Mouse (Mus musculus): ENCODE results near the gene Arl16. TPM values are rescaled to one million over a fixed set of nuclear protein-coding genes. Genes with fewer than 3 reads are reported as not detected.
A peak's percentile ranks its signal among the peaks of the same experiment; 100 is the strongest.

The Arl16 gene
- total RNA-seq, 1 experiment from 2014 or later = 19.6 TPM

DNA sequence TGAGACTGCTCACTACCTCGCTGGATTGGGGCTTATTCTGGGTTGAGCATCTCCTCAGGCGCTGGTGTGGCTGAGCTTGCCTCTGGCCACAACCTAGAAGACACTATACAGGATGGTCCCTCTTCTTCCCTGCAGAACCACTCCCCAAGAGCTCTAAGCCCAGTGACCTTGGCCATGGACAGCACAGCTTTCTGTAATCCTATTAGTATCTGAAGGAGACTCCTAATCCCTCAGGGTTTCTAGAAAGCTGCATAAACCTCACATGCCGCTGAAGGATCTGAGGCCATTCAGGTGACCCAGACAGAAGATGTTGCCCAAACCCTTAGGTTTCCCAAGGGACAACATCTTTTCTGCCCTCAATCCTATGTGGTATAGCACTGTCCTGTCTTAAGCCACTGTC is 15.2 kb downstream of the Arl16 start:
- no peak for DNase-seq

DNA sequence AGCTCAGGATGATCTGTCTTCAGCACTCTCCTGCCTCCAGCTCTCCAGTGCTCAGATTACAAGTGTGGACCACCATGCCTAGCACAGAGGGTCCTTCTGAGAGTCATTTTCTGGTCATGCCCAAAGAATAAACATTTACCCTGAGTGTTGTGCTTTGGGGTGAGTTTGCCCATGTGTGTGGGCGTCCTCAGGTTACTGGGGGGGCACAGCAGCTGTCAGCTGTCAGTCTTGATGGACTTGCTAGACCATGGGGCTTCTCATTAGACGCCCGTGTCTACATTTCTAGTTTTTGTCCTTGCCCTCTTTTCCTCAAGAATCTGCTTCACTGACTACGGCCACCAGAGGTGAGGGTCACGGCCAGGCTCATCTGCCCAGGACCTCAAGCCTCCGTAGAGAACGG is 20.2 kb downstream of the Arl16 start:
- no peak for DNase-seq

DNA sequence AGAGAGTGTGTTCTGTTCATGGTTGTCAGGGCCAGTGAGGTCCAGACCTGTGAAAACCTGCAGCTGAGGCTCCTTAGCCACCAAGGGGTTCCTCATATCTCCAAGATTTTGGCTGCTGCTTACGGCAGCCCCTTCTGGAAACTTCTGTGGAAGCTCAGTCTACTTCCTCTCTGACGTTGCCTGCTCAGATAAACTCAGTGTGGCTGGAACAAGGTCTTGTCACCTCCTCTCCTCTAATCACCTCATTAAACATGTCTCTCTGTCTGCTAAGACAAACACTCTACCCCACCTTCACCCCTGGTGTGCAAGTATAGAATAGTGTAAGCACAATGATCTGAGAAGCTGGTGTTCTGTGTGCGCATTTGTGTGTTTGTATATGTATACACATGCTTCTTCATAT is 21.9 kb downstream of the Arl16 start:
- no peak for DNase-seq

DNA sequence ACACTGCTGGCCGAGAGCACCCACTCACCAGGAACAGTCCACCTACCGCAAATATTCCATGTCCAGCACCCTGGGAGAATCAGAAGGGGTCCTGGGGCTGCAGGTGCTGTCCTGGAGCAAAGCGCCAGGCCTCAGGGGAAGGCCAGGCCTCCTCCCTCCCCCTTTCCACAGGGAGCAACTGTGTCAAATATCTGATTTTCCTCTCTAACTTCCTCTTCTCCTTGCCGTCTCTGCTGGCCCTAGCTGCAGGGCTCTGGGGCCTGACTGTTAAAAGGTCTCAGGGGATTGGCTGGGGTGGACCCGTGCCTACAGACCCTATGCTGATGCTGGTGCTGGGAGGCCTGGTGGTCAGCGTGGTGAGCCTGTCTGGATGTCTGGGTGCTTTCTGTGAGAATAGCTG is 23.3 kb downstream of the Arl16 start:
- DNase-seq = no peak

DNA sequence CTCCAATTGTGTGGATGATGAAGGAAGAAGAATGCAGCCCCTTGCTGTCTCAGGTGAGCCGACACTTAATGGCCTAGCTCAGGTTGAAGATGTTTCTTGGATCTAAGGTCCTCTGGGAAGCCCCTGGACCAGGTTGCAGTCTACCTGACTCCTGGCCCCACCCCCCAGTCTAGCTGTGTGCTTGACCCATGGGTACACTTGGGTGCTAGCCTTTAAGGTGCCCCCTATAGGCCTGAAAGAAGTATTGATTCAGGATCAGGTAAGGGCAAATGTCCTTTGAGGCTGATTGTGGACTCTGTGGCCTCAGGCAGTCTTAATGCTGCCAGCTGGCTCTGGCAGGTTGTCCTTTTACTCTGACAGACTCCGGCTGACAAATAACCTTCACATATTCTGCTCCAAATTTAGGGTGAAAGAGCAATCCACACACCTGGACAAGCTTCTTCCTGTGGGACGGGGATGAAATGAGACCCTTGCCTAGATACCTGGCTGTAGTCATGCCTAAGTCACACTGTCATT is 24.6 kb downstream of the Arl16 start:
- no peak for DNase-seq

DNA sequence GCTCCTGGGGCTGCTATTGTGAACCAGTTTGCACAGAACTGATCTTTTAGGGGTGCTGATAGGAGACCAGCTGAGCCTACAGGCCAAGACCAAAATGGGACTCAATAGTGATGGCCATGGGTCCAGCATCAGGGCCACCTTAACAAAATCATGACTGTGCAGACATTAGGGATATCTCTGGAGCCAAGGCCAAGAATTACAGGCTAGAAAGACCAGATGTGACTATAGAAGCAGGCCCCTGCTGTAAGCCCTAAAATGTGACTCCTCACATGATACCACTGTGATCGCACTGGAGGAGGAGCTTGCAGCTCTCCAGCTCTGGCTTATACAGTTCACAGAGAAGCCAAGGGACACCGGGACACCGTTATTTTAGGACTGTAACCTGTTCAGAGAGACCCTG is 25.1 kb downstream of the Arl16 start, which contains the start of gene Tspan10:
Tspan10 (plus strand) TSS at position 301 of the 400 bp plus-strand sequence.
- no peak for DNase-seq

DNA sequence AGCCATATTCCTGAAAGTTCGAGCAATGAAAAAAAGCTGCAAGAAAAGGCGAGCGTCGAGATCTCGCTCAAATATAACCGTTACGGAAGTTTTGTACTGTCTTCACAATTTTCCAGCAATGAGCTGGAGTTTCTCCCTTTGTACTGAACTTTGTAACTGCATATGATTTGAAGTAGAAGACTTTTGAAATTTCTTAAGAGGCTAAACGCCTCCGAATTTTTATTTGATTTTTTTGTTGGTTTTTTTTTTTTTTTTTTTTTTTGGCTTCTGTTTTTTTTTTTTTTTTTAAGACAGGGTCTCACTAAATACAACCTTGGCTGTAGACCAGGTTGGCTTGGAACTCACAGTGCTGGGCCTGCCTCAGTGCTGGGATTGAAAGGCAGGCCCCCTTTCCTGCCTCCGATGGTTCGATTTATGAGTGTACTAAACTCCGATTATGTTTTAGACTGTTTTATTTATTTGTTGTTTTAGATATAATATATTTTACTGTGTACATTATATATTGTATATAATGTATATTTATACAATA is 29.5 kb downstream of the Arl16 start:
- no peak for DNase-seq

DNA sequence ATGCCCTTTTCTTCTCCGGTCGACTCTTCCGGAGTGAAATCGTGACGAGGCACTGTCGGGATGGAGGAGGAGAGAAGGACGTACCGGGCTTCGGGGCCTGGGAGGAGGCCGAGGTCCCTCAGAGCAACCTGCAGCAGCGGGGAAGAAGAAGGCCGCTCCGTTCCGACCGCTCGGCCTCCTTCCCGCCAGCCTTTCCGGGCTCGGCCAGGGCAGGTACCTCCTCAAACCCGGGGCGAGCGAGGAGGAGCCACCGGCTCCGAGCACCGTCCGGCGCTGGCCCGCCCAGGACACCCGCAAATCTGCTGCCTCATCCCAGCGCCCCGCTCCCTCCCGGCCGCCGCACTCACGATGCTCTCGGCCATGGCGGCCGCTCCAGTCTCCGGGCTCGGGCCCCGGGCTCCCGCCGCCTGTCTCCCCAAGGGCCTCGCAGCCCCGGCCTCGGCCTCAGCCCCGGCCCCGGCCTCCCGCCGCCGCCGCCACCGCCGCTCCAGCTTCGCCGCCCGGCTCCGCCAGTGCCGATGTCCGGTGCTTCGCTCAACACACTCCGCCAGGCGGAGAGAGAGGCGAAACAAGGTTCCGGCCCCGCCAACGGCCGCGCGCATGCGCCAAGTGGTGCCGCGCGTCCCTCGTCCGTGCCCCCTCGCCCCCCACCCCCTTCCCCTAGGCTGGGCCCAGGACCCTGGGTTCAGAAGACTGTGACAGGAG is 30.1 kb downstream of the Arl16 start, which contains the start of gene Nploc4:
Nploc4 (minus strand) TSS at position 557 of the 705 bp plus-strand sequence.
- DNase-seq = peak; percentile 95

DNA sequence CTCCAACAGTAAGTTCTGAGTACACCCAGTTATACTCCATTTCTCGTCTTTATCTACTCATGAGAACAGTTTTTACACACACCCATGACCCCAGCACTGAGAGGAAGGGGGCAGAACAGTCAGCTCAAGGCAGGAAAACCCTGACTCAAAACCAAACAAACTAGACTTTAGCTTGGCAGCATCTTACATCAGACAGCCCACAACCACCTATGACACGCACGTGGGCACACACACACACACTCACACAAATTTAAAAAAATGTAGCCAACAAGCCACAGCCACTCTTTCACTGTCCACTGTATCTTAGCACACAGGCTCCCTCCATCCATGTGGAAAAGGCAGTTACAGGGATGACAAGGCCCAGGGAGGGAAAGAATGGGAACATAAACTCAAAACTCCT is 40.7 kb downstream of the Arl16 start:
- DNase-seq = no peak

DNA sequence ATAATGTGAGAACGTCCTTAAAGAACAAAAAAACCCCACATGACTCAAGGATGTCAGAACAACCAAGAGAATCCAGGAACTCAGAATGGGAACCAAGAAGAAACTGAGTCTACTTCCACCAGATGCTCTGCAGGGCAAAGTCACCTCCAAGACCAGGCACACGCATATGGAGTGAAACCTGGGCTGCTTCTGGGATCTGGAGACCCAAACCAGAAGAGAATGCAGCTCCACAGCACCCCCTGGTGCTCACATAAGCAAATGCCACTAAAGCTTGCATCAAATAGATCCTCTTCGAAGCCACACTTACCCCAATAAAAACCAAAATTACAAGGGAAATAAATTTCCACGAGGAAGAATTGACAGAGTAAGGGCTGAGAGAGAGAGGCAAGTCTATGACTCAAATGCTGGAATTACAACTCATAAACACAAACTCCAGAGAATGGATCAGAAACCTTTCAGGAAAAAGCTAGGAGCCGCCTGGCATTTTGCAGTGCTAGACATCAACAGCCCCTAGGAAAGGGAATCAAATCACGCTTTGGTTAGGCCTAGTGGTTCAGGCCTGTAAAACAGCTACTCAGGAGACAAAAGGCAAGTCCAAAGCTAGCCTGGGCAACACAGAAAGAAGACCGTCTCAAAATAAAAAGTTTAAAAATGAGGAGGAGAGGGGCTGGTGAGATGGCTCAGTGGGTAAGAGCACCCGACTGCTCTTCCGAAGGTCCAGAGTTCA is 43.7 kb downstream of the Arl16 start:
- peak; percentile 79 for DNase-seq

DNA sequence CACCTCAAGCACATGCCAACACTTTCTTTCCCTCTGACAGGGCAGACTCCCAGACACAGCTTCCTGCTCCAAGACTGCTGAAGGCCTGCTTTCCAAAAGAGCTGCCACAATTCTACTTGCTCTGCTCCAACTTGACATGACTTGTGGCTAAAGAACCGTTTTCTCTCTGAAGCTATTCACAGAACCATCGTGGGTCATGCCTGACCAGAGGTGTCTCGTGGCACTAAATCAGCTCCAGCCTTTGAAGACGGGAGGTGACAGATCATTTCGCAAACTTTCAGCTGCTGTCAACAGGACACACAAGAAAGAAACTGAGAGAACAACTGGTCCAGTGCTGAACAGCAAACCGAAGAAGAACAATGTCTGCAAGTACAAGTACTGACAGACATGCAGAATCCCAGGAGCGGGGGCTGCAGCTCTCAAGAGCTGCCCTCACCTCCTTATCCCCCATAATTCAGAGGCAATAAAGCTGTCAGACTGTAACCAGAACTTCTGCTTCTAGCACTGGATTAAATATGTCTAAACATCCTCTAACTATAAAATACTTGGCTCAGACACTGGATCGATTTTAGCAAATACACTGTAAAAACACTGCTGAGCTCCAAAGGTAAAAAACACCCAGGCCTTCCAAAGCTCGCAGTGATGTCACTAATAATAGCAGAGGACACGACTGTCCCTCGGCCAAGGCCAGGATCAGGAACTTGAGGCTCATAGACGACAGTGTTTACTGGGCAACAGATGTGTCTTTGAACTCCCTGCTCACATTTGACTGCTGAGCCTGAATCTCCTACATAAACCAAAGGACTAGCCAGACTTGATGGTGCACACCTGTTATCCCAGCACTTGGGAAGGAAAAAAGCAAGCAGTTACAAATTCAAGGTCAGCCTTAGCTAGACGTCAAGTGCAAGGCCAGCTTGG is 44.5 kb downstream of the Arl16 start:
- peak; percentile 34 for DNase-seq

DNA sequence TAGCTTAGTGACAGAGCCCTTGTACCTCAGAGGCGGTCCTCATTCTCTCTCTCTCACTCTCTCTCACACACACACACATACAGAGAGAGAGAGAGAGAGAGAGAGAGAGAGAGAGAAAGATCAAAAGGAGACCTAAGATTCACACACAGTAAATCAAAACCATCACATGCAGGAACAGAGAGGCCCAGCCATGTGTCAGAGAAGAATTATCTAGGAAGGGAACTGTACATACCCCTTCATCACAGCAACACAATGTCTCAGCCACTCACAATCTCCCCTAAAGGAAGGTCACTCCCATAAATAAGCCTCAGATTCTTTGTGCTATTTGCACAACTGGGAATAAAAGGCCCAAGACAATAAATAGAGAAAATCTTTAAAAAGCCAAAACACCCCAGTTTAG is 48.8 kb downstream of the Arl16 start:
- DNase-seq = no peak

DNA sequence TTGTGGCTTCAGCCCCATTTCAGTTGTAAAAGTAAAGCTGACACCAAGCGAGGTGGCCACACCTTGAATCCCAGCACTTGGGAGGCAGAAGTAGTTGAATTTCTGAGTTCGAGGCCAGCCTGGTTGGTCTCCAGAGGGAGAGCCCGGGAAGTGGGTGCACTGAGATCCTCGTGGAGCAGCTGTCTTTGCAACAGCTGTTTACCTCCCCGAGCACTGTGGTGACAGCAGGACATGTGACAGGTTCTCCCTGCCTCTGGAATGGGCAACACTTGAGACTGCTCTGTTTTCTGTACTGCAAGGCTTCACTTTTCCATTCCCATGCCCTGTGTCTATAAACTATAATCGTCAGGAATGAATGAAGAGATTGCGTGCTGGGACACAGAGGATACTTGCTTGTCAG is 49.6 kb downstream of the Arl16 start:
- DNase-seq = no peak

Other genes starting within 250 kb of the Arl16 start
- gene Bahcc1, start 234.7 kb downstream of the Arl16 start, total RNA-seq (2021) = 12.4 and 17.2 TPM in 2 replicates
- 1,064 and 1,109 TPM in 2 replicates for gene Actg1, start 119.1 kb downstream of the Arl16 start, total RNA-seq (2021)
- 0.37 and 0.71 TPM in 2 replicates for gene Fscn2, start 106.1 kb downstream of the Arl16 start, total RNA-seq (2021)
- 18.7 and 24.6 TPM in 2 replicates for gene Faap100, start 88.8 kb downstream of the Arl16 start, total RNA-seq (2021)
- 73.8 and 82.5 TPM in 2 replicates for gene Nploc4, start 29.9 kb downstream of the Arl16 start, total RNA-seq (2021)
- 2.3 and 4.7 TPM in 2 replicates for gene Tspan10, start 25.0 kb downstream of the Arl16 start, total RNA-seq (2021)
- 0.33 TPM in 1 of 2 replicates, not detected in the other for gene Pde6g, start 14.1 kb downstream of the Arl16 start, total RNA-seq (2021)
- gene Oxld1, start 9.5 kb downstream of the Arl16 start, total RNA-seq (2021) = 53.9 and 58.6 TPM in 2 replicates
- gene Ccdc137, start 9.5 kb downstream of the Arl16 start, total RNA-seq (2021) = 20.6 and 28.1 TPM in 2 replicates
- 161 TPM in 2 replicates for gene Mrpl12, start 17.0 kb upstream of the Arl16 start, total RNA-seq (2021)
- gene Slc25a10, start 24.2 kb upstream of the Arl16 start, total RNA-seq (2021) = 50.7 and 64.4 TPM in 2 replicates
- 2.3 and 11.7 TPM in 2 replicates for gene Gcgr, start 63.1 kb upstream of the Arl16 start, total RNA-seq (2021)
- gene Mcrip1, start 82.1 kb upstream of the Arl16 start, total RNA-seq (2021) = 52.6 and 67.9 TPM in 2 replicates
- 0.48 TPM in 1 of 2 replicates, not detected in the other for gene Ppp1r27, start 83.5 kb upstream of the Arl16 start, total RNA-seq (2021)
- 449 and 479 TPM in 2 replicates for gene P4hb, start 105.6 kb upstream of the Arl16 start, total RNA-seq (2021)
- 268 and 310 TPM in 2 replicates for gene Arhgdia, start 114.0 kb upstream of the Arl16 start, total RNA-seq (2021)
- 120 and 128 TPM in 2 replicates for gene Alyref, start 130.8 kb upstream of the Arl16 start, total RNA-seq (2021)
- gene Anapc11, start 130.8 kb upstream of the Arl16 start, total RNA-seq (2021) = 68.3 and 69.0 TPM in 2 replicates
- 1.6 TPM in 1 of 2 replicates, not detected in the other for gene Npb, start 140.9 kb upstream of the Arl16 start, total RNA-seq (2021)
- gene Pcyt2, start 150.3 kb upstream of the Arl16 start, total RNA-seq (2021) = 148 and 187 TPM in 2 replicates
- gene Sirt7, start 157.6 kb upstream of the Arl16 start, total RNA-seq (2021) = 37.1 and 39.7 TPM in 2 replicates
- 51.8 and 55.3 TPM in 2 replicates for gene Mafg, start 166.0 kb upstream of the Arl16 start, total RNA-seq (2021)
- 1.6 TPM in 2 replicates for gene Pycr1, start 176.2 kb upstream of the Arl16 start, total RNA-seq (2021)
- gene Myadml2, start 180.6 kb upstream of the Arl16 start, total RNA-seq (2021) = 0.94 TPM in 1 of 2 replicates, not detected in the other
- gene Notum, start 193.6 kb upstream of the Arl16 start, total RNA-seq (2021) = 8.3 and 11.2 TPM in 2 replicates
- 69.4 and 71.3 TPM in 2 replicates for gene Aspscr1, start 205.4 kb upstream of the Arl16 start, total RNA-seq (2021)
- 46.4 and 52.5 TPM in 2 replicates for gene Cenpx, start 246.1 kb upstream of the Arl16 start, total RNA-seq (2021)
- 27.2 and 31.5 TPM in 2 replicates for gene Lrrc45, start 246.3 kb upstream of the Arl16 start, total RNA-seq (2021)

Data from adrenal gland, postnatal 14 days (tissue).